Mouse (Mus musculus): ENCODE data around the gene Mfsd14a. TPM values are rescaled to one million over a fixed set of nuclear protein-coding genes. Genes with fewer than 3 reads are reported as not detected.

Mfsd14a gene
- total and polyA plus RNA-seq, 3 experiments = 39.2 to 111 (median 45.9) TPM

DNA sequence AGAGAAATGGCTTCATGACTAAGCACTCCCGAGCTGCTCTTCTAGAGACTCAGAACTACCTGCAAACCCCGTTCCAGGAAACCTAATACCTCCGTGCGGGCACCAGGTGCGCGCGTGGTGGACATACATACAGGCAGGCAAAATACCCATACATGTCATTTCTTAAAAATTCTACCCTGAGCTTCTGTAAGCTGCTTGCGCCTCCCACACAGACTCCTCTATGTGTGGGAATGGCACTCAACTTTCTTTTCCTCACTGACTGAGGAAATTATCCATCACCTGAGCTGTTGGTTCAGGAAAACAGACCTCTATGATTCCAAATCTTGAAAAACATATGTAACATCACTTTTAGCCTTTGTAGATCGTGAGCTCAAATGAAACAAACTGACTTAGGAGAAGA lies 11.8 kb downstream of the Mfsd14a start:
- no peak overlapping the region for H3K9ac ChIP-seq (ENCODE audit: control insufficient read depth, low read depth, low read length, poor library complexity, severe bottlenecking)
- no peak overlapping the region for H3K27ac ChIP-seq (ENCODE audit: control insufficient read depth, low read depth, low read length)
- H3K27me3 ChIP-seq (ENCODE audit: control insufficient read depth in 1 of 2, insufficient read depth in 2 of 2, low read length in 2 of 2) = no peaks in the 10 kb centered on the region
- TF ChIP-seq MEF2A (IDR thresholded peaks at IDR 0.05; ENCODE audit: extremely low read depth, insufficient replicate concordance, low read depth, low read length, poor library complexity, severe bottlenecking) = no peak
- TF ChIP-seq ELF1 (IDR thresholded peaks at IDR 0.05; ENCODE audit: low read depth, low read length) = no peak
- no peak for TF ChIP-seq MXI1 (IDR thresholded peaks at IDR 0.05; ENCODE audit: low read depth, low read length)
- TF ChIP-seq ZMIZ1 (IDR thresholded peaks at IDR 0.05; ENCODE audit: low read depth, low read length) = no peak
- TF ChIP-seq TAL1 (IDR thresholded peaks at IDR 0.05; ENCODE audit: low read length) = no peak
- no peak for TF ChIP-seq EP300 (IDR thresholded peaks at IDR 0.05; ENCODE audit: low read depth in 1 of 2, low read length in 2 of 2)
- TF ChIP-seq ZNF384 (IDR thresholded peaks at IDR 0.05; ENCODE audit: low read depth, low read length) = no peak
- TF ChIP-seq RCOR1 (IDR thresholded peaks at IDR 0.05; ENCODE audit: low read depth, low read length) = no peak
- no peak for TF ChIP-seq USF2 (IDR thresholded peaks at IDR 0.05; ENCODE audit: borderline replicate concordance in 1 of 2, insufficient read depth in 1 of 2, low read depth in 1 of 2, low read length in 2 of 2)
- no peak overlapping the region for H3K4me3 ChIP-seq (ENCODE audit: control insufficient read depth in 1 of 2, insufficient read depth in 1 of 2, low read depth in 2 of 2, low read length in 2 of 2)
- no peak for DNase-seq (ENCODE audit: low read depth, low spot score)
- H3K79me2 ChIP-seq (ENCODE audit: control insufficient read depth, insufficient read depth, low read length, poor library complexity) = peaks cover 45% of the 10 kb centered on the region
- H3K4me1 ChIP-seq (ENCODE audit: control insufficient read depth in 1 of 2, insufficient read depth in 2 of 2, low read length in 2 of 2) = peaks cover 3 to 8% of the 10 kb centered on the region in 2 experiments
- H3K9me3 ChIP-seq (replicated peaks; ENCODE audit: insufficient read depth, low read length) = no peaks in the 10 kb centered on the region
- H3K36me3 ChIP-seq (ENCODE audit: control insufficient read depth in 1 of 2, insufficient read depth in 2 of 2, low read length in 2 of 2) = peaks cover 9 to 14% of the 10 kb centered on the region in 2 experiments

DNA sequence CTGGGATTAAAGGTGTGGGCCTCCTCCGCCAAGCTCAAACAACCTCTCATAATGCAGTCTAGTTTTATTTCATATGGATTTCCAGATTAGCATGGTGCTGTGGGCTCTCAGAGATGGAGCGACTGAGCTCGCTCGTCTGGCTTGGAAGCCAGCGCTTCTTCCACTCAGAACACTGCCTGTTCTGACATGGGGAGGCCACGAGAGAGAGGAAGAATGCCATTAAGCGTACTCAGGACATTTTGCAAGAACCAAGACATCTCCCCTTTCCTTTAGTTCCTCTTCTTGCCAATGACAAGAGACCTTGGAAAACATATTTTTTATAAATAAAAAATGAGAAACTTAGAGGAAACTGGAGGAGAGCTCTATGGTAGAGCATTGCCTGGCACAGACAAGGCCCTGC lies 13.7 kb downstream of the Mfsd14a start:
- DNase-seq (ENCODE audit: low read depth, low spot score) = no peak
- Histone ChIP-seq H3K4me3 (ENCODE audit: control insufficient read depth in 1 of 2, insufficient read depth in 1 of 2, low read depth in 2 of 2, low read length in 2 of 2) (no peak overlapping the region), H3K27me3 (ENCODE audit: control insufficient read depth in 1 of 2, insufficient read depth in 2 of 2, low read length in 2 of 2) (no peaks in the 10 kb centered on the region), H3K4me1 (ENCODE audit: control insufficient read depth in 1 of 2, insufficient read depth in 2 of 2, low read length in 2 of 2) (peaks cover 2 to 3% of the 10 kb centered on the region in 2 experiments), H3K9me3 (replicated peaks; ENCODE audit: insufficient read depth, low read length) (no peaks in the 10 kb centered on the region), H3K79me2 (ENCODE audit: control insufficient read depth, insufficient read depth, low read length, poor library complexity) (peaks cover 29% of the 10 kb centered on the region), H3K36me3 (ENCODE audit: control insufficient read depth in 1 of 2, insufficient read depth in 2 of 2, low read length in 2 of 2) (peaks cover 8 to 22% of the 10 kb centered on the region in 2 experiments), H3K27ac (ENCODE audit: control insufficient read depth, low read depth, low read length) (no peak overlapping the region), H3K9ac (ENCODE audit: control insufficient read depth, low read depth, low read length, poor library complexity, severe bottlenecking) (no peak overlapping the region)
- TF ChIP-seq EP300 (IDR thresholded peaks at IDR 0.05; ENCODE audit: low read depth in 1 of 2, low read length in 2 of 2) (no peak), TCF12 (IDR thresholded peaks at IDR 0.05; ENCODE audit: low read depth, low read length) (no peak), RAD21 (IDR thresholded peaks at IDR 0.05; ENCODE audit: low read depth, low read length) (no peak), SIN3A (IDR thresholded peaks at IDR 0.05; ENCODE audit: low read length) (no peak), BHLHE40 (IDR thresholded peaks at IDR 0.05; ENCODE audit: borderline replicate concordance, low read depth, low read length) (no peak), CHD1 (IDR thresholded peaks at IDR 0.05; ENCODE audit: low read depth, low read length) (no peak), USF2 (IDR thresholded peaks at IDR 0.05; ENCODE audit: borderline replicate concordance in 1 of 2, insufficient read depth in 1 of 2, low read depth in 1 of 2, low read length in 2 of 2) (no peak), CTCF (IDR thresholded peaks at IDR 0.05 in 2 of 3, conservative IDR thresholded peaks at IDR 0.05 in 1 of 3; ENCODE audit: control insufficient read depth in 1 of 3, insufficient read depth in 1 of 3, low read depth in 2 of 3, low read length in 3 of 3, poor library complexity in 1 of 3, severe bottlenecking in 1 of 3) (no peak), UBTF (IDR thresholded peaks at IDR 0.05; ENCODE audit: borderline replicate concordance, insufficient read depth, low read depth, low read length) (no peak), ELF1 (IDR thresholded peaks at IDR 0.05; ENCODE audit: low read depth, low read length) (no peak), MYB (IDR thresholded peaks at IDR 0.05; ENCODE audit: low read depth, low read length) (no peak), MAX (IDR thresholded peaks at IDR 0.05; ENCODE audit: low read length) (no peak), ZMIZ1 (IDR thresholded peaks at IDR 0.05; ENCODE audit: low read depth, low read length) (no peak), ZC3H11A (IDR thresholded peaks at IDR 0.05; ENCODE audit: low read depth, low read length) (no peak)

Data from MEL (cell line).